Mouse (Mus musculus) MEL (cell line): ENCODE results near the gene Hat1. TPM values are rescaled to one million over a fixed set of nuclear protein-coding genes. Genes with fewer than 3 reads are reported as not detected.

ENCODE experiments used
- DNase-seq: peaks from one replicate; pipeline ENCODE4 v3.0.0; 2011; ENCODE audit warnings: low read depth, low spot score
- H3K27ac ChIP-seq: 2 replicates; pipeline ENCODE4 v1.5.1; 2012; ENCODE audit warnings: low read depth, mild to moderate bottlenecking, control low read depth, low read length, moderate library complexity; ENCODE audit not compliant: control insufficient read depth
- H3K27me3 ChIP-seq, 2 experiments: fragments of 150-350 bp in 1 of 2; sonication (generic) in 1 of 2; 2 replicates each; pipeline ENCODE4 v1.6.1; 2012; ENCODE audit warnings: low read length in 2 of 2, mild to moderate bottlenecking in 2 of 2, improper control_type of control experiment in 1 of 2, moderate library complexity in 1 of 2; ENCODE audit not compliant: insufficient read depth in 2 of 2, control insufficient read depth in 1 of 2
- H3K36me3 ChIP-seq, 2 experiments: 2 replicates each; pipeline ENCODE4 v1.6.1; 2012 to 2014; ENCODE audit warnings: low read length in 2 of 2, improper control_type of control experiment in 1 of 2, inconsistent platforms in 1 of 2, mild to moderate bottlenecking in 1 of 2; ENCODE audit not compliant: insufficient read depth in 2 of 2, control insufficient read depth in 1 of 2
- H3K4me1 ChIP-seq, 2 experiments: fragments of 150-350 bp in 1 of 2; sonication (generic) in 1 of 2; 2 replicates each; pipeline ENCODE4 v1.6.1; 2012; ENCODE audit warnings: low read length in 2 of 2, improper control_type of control experiment in 1 of 2, mild to moderate bottlenecking in 1 of 2; ENCODE audit not compliant: insufficient read depth in 2 of 2, control insufficient read depth in 1 of 2
- H3K4me3 ChIP-seq, 2 experiments: fragments of 150-350 bp in 1 of 2; sonication (generic) in 1 of 2; 2 replicates each; pipeline ENCODE4 v1.5.1; 2012; ENCODE audit warnings: low read depth in 2 of 2, low read length in 2 of 2, mild to moderate bottlenecking in 2 of 2, moderate library complexity in 2 of 2, control low read depth in 1 of 2, improper control_type of control experiment in 1 of 2; ENCODE audit not compliant: control insufficient read depth in 1 of 2, insufficient read depth in 1 of 2
- H3K79me2 ChIP-seq: 2 replicates; pipeline ENCODE4 v1.6.1; 2012; ENCODE audit warnings: mild to moderate bottlenecking, low read length, moderate library complexity; ENCODE audit not compliant: control insufficient read depth, poor library complexity, insufficient read depth
- H3K9ac ChIP-seq: 2 replicates; pipeline ENCODE4 v1.6.1; 2012; ENCODE audit warnings: low read depth, mild to moderate bottlenecking, control low read depth, low read length, moderate library complexity; ENCODE audit not compliant: control insufficient read depth, poor library complexity, severe bottlenecking
- H3K9me3 ChIP-seq: fragments of 150-350 bp; sonication (generic); replicated peaks from 2 replicates; pipeline ENCODE4 v1.6.1; 2012; ENCODE audit warnings: mild to moderate bottlenecking, low read length, improper control_type of control experiment, moderate library complexity; ENCODE audit not compliant: insufficient read depth
- BHLHE40 ChIP-seq: IDR thresholded peaks from 2 replicates; pipeline ENCODE4 v1.6.1; 2012; ENCODE audit warnings: low read depth, mild to moderate bottlenecking, inconsistent platforms, low read length, improper control_type of control experiment, borderline replicate concordance
- CHD1 ChIP-seq: IDR thresholded peaks from 2 replicates; pipeline ENCODE4 v1.6.1; 2012; ENCODE audit warnings: low read depth, mild to moderate bottlenecking, inconsistent platforms, low read length, improper control_type of control experiment
- CHD2 ChIP-seq: IDR thresholded peaks from 2 replicates; pipeline ENCODE4 v1.6.1; 2011; ENCODE audit warnings: low read length, improper control_type of control experiment
- CTCF ChIP-seq, 3 experiments: IDR thresholded peaks in 2 of 3; conservative IDR thresholded peaks in 1 of 3; 2 replicates each; pipeline ENCODE4 v1.5.1; 2011 to 2012; ENCODE audit warnings: low read length in 3 of 3, low read depth in 2 of 3, mild to moderate bottlenecking in 2 of 3, improper control_type of control experiment in 1 of 3, inconsistent platforms in 1 of 3, mixed read lengths in 1 of 3, moderate library complexity in 1 of 3; ENCODE audit not compliant: control insufficient read depth in 1 of 3, insufficient read depth in 1 of 3, poor library complexity in 1 of 3, severe bottlenecking in 1 of 3
- E2F4 ChIP-seq: IDR thresholded peaks from 2 replicates; pipeline ENCODE4 v1.6.1; 2011; ENCODE audit warnings: low read depth, low read length, improper control_type of control experiment, borderline replicate concordance
- ELF1 ChIP-seq: IDR thresholded peaks from 2 replicates; pipeline ENCODE4 v1.6.1; 2014; ENCODE audit warnings: low read depth, mild to moderate bottlenecking, inconsistent platforms, low read length, improper control_type of control experiment, moderate library complexity
- EP300 ChIP-seq, 2 experiments: IDR thresholded peaks; 2 replicates each; pipeline ENCODE4 v1.6.1; 2011; ENCODE audit warnings: improper control_type of control experiment in 2 of 2, low read length in 2 of 2, low read depth in 1 of 2, mild to moderate bottlenecking in 1 of 2
- GATA1 ChIP-seq: IDR thresholded peaks from 2 replicates; pipeline ENCODE4 v1.6.1; 2011; ENCODE audit warnings: low read depth, low read length, improper control_type of control experiment
- JUND ChIP-seq: IDR thresholded peaks from 2 replicates; pipeline ENCODE4 v1.6.1; 2011; ENCODE audit warnings: low read depth, mild to moderate bottlenecking, improper control_type of control experiment, low read length
- KAT2A ChIP-seq: conservative IDR thresholded peaks from 2 replicates; pipeline ENCODE4 v1.6.1; 2012; ENCODE audit warnings: low read depth, low read length, improper control_type of control experiment, inconsistent platforms
- MAX ChIP-seq: IDR thresholded peaks from 2 replicates; pipeline ENCODE4 v1.6.1; 2011; ENCODE audit warnings: low read length, improper control_type of control experiment
- MAZ ChIP-seq: IDR thresholded peaks from 2 replicates; pipeline ENCODE4 v1.6.1; 2012; ENCODE audit warnings: low read depth, mild to moderate bottlenecking, inconsistent platforms, low read length, improper control_type of control experiment
- MYB ChIP-seq: IDR thresholded peaks from 2 replicates; pipeline ENCODE4 v1.6.1; 2011; ENCODE audit warnings: mild to moderate bottlenecking, low read depth, low read length, improper control_type of control experiment
- POLR2AphosphoS2 ChIP-seq: IDR thresholded peaks from 2 replicates; pipeline ENCODE4 v1.6.1; 2011; ENCODE audit warnings: low read length, improper control_type of control experiment
- RAD21 ChIP-seq: IDR thresholded peaks from 2 replicates; pipeline ENCODE4 v1.6.1; 2011; ENCODE audit warnings: mild to moderate bottlenecking, low read depth, low read length, improper control_type of control experiment
- RCOR1 ChIP-seq: IDR thresholded peaks from 2 replicates; pipeline ENCODE4 v1.6.1; 2012; ENCODE audit warnings: low read depth, mild to moderate bottlenecking, inconsistent platforms, low read length, improper control_type of control experiment
- SIN3A ChIP-seq: IDR thresholded peaks from 2 replicates; pipeline ENCODE4 v1.6.1; 2012; ENCODE audit warnings: low read length, improper control_type of control experiment, inconsistent platforms
- SMC3 ChIP-seq: IDR thresholded peaks from 2 replicates; pipeline ENCODE4 v1.6.1; 2011; ENCODE audit warnings: low read depth, low read length, improper control_type of control experiment
- TAL1 ChIP-seq: IDR thresholded peaks from 2 replicates; pipeline ENCODE4 v1.6.1; 2012; ENCODE audit warnings: mild to moderate bottlenecking, inconsistent platforms, low read length, moderate library complexity, mixed read lengths
- TBP ChIP-seq: IDR thresholded peaks from 2 replicates; pipeline ENCODE4 v1.8.0; 2011; ENCODE audit warnings: low read depth, low read length, improper control_type of control experiment
- USF2 ChIP-seq, 2 experiments: IDR thresholded peaks; 2 replicates each; pipeline ENCODE4 v1.6.1; 2011 to 2012; ENCODE audit warnings: improper control_type of control experiment in 2 of 2, low read length in 2 of 2, borderline replicate concordance in 1 of 2, inconsistent platforms in 1 of 2, low read depth in 1 of 2, mild to moderate bottlenecking in 1 of 2; ENCODE audit not compliant: insufficient read depth in 1 of 2
- ZC3H11A ChIP-seq: IDR thresholded peaks from 2 replicates; pipeline ENCODE4 v1.6.1; 2012; ENCODE audit warnings: low read depth, mild to moderate bottlenecking, inconsistent platforms, low read length, improper control_type of control experiment
- ZMIZ1 ChIP-seq: IDR thresholded peaks from 2 replicates; pipeline ENCODE4 v1.6.1; 2012; ENCODE audit warnings: low read depth, mild to moderate bottlenecking, inconsistent platforms, low read length, improper control_type of control experiment, moderate library complexity
- ZNF384 ChIP-seq: IDR thresholded peaks from 2 replicates; pipeline ENCODE4 v1.6.1; 2012; ENCODE audit warnings: low read depth, mild to moderate bottlenecking, inconsistent platforms, low read length, improper control_type of control experiment
- polyA plus RNA-seq, 2 experiments: library from polyadenylated mRNA; stranded (reverse) in 1 of 2; unstranded in 1 of 2; fragments of >175 nt in 1 of 2; fragments of >200 nt in 1 of 2; gene quantifications; 2 replicates each; pipeline versions ENCODE4 v1.2.1 to v1.2.4; 2012; ENCODE audit warnings: low replicate concordance in 2 of 2, low read depth in 1 of 2; ENCODE audit not compliant: insufficient read length in 2 of 2, insufficient read depth in 1 of 2, missing spikeins in 1 of 2
- total RNA-seq: library from RNA; depleted of rRNA; stranded (reverse); fragments of 300-350 nt; gene quantifications from 2 replicates; pipeline ENCODE4 v1.2.3, GENCODE M21; 2012

Gene Hat1
- total and polyA plus RNA-seq, 3 experiments: 167 TPM; not detected in 1

GRCm38 (mm10) chr2:71471094-71471493 is 82.3 kb downstream of the Hat1 start:
- H3K27ac ChIP-seq: no peak overlapping the region
- no peaks in the 10 kb centered on the region for H3K27me3 ChIP-seq
- TF ChIP-seq BHLHE40 (no peak), ELF1 (no peak), MAX (no peak), RAD21 (no peak), E2F4 (no peak), POLR2AphosphoS2 (no peak), KAT2A (no peak), CHD2 (no peak), CHD1 (no peak), EP300 (IDR thresholded peaks at IDR 0.05; ENCODE audit: low read depth in 1 of 2, low read length in 2 of 2) (no peak)
- TF ChIP-seq, all 39 proteins: peak for 0
- Histone ChIP-seq H3K4me1 (peaks cover 2 to 3% of the 10 kb centered on the region in 2 experiments; a peak in 2 of 4 replicates), H3K9me3 (no peaks in the 10 kb centered on the region), H3K9ac (no peak overlapping the region), H3K36me3 (peaks cover 0 to 2% of the 10 kb centered on the region in 2 experiments; a peak in 3 of 4 replicates), H3K79me2 (no peaks in the 10 kb centered on the region), H3K4me3 (no peak overlapping the region)
- DNase-seq: no peak

GRCm38 (mm10) chr2:71473830-71474229 is 85.1 kb downstream of the Hat1 start:
- no peaks in the 10 kb centered on the region for H3K79me2 ChIP-seq
- DNase-seq: no peak
- no peak overlapping the region for H3K27ac ChIP-seq
- TF ChIP-seq GATA1 (no peak), JUND (no peak)
- no peak overlapping the region for H3K4me3 ChIP-seq
- peaks cover 0 to 2% of the 10 kb centered on the region in 2 experiments; a peak in 3 of 4 replicates for H3K36me3 ChIP-seq
- H3K9me3 ChIP-seq: no peaks in the 10 kb centered on the region
- H3K9ac ChIP-seq: no peak overlapping the region
- H3K27me3 ChIP-seq: no peaks in the 10 kb centered on the region
- peaks cover 2 to 3% of the 10 kb centered on the region in 2 experiments; a peak in 2 of 4 replicates for H3K4me1 ChIP-seq

GRCm38 (mm10) chr2:71474345-71474744 is 85.6 kb downstream of the Hat1 start:
- Histone ChIP-seq H3K27me3 (no peaks in the 10 kb centered on the region), H3K9me3 (no peaks in the 10 kb centered on the region), H3K79me2 (no peaks in the 10 kb centered on the region), H3K4me3 (no peak overlapping the region), H3K27ac (no peak overlapping the region), H3K36me3 (peaks cover 0 to 2% of the 10 kb centered on the region in 2 experiments; a peak in 3 of 4 replicates), H3K9ac (no peak overlapping the region), H3K4me1 (peaks cover 2 to 3% of the 10 kb centered on the region in 2 experiments; a peak in 2 of 4 replicates)
- DNase-seq: no peak
- TF ChIP-seq CHD1: no peak
- TF ChIP-seq ZC3H11A: no peak
- TF ChIP-seq EP300 (IDR thresholded peaks at IDR 0.05; ENCODE audit: low read depth in 1 of 2, low read length in 2 of 2): no peak
- no peak for TF ChIP-seq RCOR1
- TF ChIP-seq POLR2AphosphoS2: no peak
- TF ChIP-seq JUND: no peak
- no peak for TF ChIP-seq MAX
- no peak for TF ChIP-seq ZNF384
- no peak for TF ChIP-seq CTCF (IDR thresholded peaks at IDR 0.05 in 2 of 3, conservative IDR thresholded peaks at IDR 0.05 in 1 of 3; ENCODE audit: control insufficient read depth in 1 of 3, insufficient read depth in 1 of 3, low read depth in 2 of 3, low read length in 3 of 3, poor library complexity in 1 of 3, severe bottlenecking in 1 of 3)
- TF ChIP-seq USF2 (IDR thresholded peaks at IDR 0.05; ENCODE audit: borderline replicate concordance in 1 of 2, insufficient read depth in 1 of 2, low read depth in 1 of 2, low read length in 2 of 2): no peak
- no peak for TF ChIP-seq MYB
- TF ChIP-seq ZMIZ1: no peak
- no peak for TF ChIP-seq SMC3
- TF ChIP-seq MAZ: no peak
- TF ChIP-seq TBP: no peak
- no peak for TF ChIP-seq ELF1
- no peak for TF ChIP-seq SIN3A
- TF ChIP-seq TAL1: no peak
- TF ChIP-seq E2F4: no peak
